Mouse (Mus musculus) intestine, embryonic 16.5 days (tissue): Measurements from ENCODE around the gene Snx29. TPM values are rescaled to one million over a fixed set of nuclear protein-coding genes. Genes with fewer than 3 reads are reported as not detected.
A peak's percentile ranks its signal among the peaks of the same experiment; 100 is the strongest.
"Not testable (repeated sequence)": the region's sequence is repeated elsewhere in the genome, so short reads cannot be mapped to it uniquely, and the experiment has no call there.

Source experiments
- ATAC-seq: fragments of 200-750 bp; cut with Nextera tagmentation; 2 replicates; pipeline ENCODE4 v1.8.0; 2017; ENCODE audit warnings: moderate TSS enrichment, moderate library complexity
- H3K27ac ChIP-seq: fragments of 300-500 bp; sonication (generic); 2 replicates; pipeline ENCODE4 v1.5.1; 2014; ENCODE audit warnings: mild to moderate bottlenecking, low read length
- H3K27me3 ChIP-seq: fragments of 300-500 bp; sonication (generic); replicated peaks from 2 replicates; pipeline ENCODE4 v1.6.1; 2014; ENCODE audit warnings: low read length, control low read depth, mixed read lengths; ENCODE audit not compliant: control insufficient read depth, insufficient read depth
- H3K36me3 ChIP-seq: fragments of 300-500 bp; sonication (generic); 2 replicates; pipeline ENCODE4 v1.6.1; 2014; ENCODE audit warnings: low read length, control low read depth; ENCODE audit not compliant: control insufficient read depth, insufficient read depth
- H3K4me1 ChIP-seq: fragments of 300-500 bp; sonication (generic); 2 replicates; pipeline ENCODE4 v1.6.1; 2014; ENCODE audit warnings: low read length, control low read depth, mixed read lengths; ENCODE audit not compliant: control insufficient read depth, insufficient read depth
- H3K4me2 ChIP-seq: fragments of 300-500 bp; sonication (generic); 2 replicates; pipeline ENCODE4 v1.6.1; 2014; ENCODE audit warnings: low read depth, low read length, control low read depth
- H3K4me3 ChIP-seq: fragments of 300-500 bp; sonication (generic); 2 replicates; pipeline ENCODE4 v1.5.1; 2014; ENCODE audit warnings: mild to moderate bottlenecking, low read length
- H3K9ac ChIP-seq: fragments of 300-500 bp; sonication (generic); 2 replicates; pipeline ENCODE4 v1.6.1; 2014; ENCODE audit warnings: low read depth, low read length
- H3K9me3 ChIP-seq: fragments of 300-500 bp; sonication (generic); 2 replicates; pipeline ENCODE4 v1.6.1; 2016; ENCODE audit warnings: low read length, control low read depth; ENCODE audit not compliant: control insufficient read depth
- WGBS: fragments of 180-500 bp; shearing (Covaris S2); extraction: QIAGEN DNeasy Blood & Tissue Kit; methylation state at CpG from one replicate; pipeline ENCODE4 v1.1.7; 2014; 5-methylcytosine and 5-hydroxymethylcytosine counted together
- polyA plus RNA-seq: library from polyadenylated mRNA; unstranded; fragments of >200 nt; fragmentation: Nextera tagmentation; extraction: Ambion mirVana; gene quantifications from 2 replicates; pipeline ENCODE4 v1.2.1, GENCODE M21; 2015

The Snx29 gene
- polyA plus RNA-seq, 1 experiment from 2014 or later, result 6.3 TPM

DNA sequence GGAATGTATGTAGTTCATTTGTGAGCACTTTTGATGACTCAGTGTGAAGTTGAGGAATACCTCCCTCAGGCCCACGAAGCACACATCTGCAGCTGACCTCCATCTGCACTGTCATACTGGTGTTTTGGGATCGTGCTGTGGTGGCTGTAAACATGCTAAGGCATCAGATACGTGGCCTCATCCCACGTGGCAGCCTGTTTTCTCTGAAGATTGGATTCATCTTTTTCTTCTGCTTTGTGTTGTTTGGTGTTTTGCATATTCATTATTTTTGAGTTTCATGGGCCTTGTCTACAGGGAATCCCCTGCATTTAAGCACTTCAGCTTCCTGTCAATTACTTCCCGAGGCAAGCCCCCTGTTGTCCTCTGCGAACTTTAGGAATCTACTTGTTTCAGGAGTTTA, 246.4 kb downstream of the Snx29 start:
- H3K9ac ChIP-seq, result no peak overlapping the region
- WGBS, result 76% methylated on average over 6 of the region's 6 CpGs

GRCm38 (mm10) chr16:11570072-11570471, 247.4 kb downstream of the Snx29 start:
- no peak overlapping the region for H3K27ac ChIP-seq
- WGBS, result 85% methylated on average over 2 of the region's 2 CpGs
- no peaks in the 10 kb centered on the region for H3K27me3 ChIP-seq
- H3K36me3 ChIP-seq, result no peaks in the 10 kb centered on the region
- no peak for ATAC-seq
- H3K4me3 ChIP-seq, result no peak overlapping the region
- peaks cover 14% of the 10 kb centered on the region for H3K4me1 ChIP-seq
- H3K4me2 ChIP-seq, result no peak overlapping the region
- H3K9me3 ChIP-seq, result no peaks in the 10 kb centered on the region
- H3K9ac ChIP-seq, result no peak overlapping the region

More for the DNA sequence above, 246.4 kb downstream of the Snx29 start:
- H3K27ac ChIP-seq, result peak overlapping the region; percentile 91; the same call in 1 of the 2 replicates
- no peaks in the 10 kb centered on the region for H3K9me3 ChIP-seq
- H3K4me3 ChIP-seq, result no peak overlapping the region
- no peaks in the 10 kb centered on the region for H3K36me3 ChIP-seq
- H3K4me1 ChIP-seq, result peaks cover 14% of the 10 kb centered on the region
- H3K4me2 ChIP-seq, result no peak overlapping the region
- H3K27me3 ChIP-seq, result no peaks in the 10 kb centered on the region
- ATAC-seq, result no peak

DNA sequence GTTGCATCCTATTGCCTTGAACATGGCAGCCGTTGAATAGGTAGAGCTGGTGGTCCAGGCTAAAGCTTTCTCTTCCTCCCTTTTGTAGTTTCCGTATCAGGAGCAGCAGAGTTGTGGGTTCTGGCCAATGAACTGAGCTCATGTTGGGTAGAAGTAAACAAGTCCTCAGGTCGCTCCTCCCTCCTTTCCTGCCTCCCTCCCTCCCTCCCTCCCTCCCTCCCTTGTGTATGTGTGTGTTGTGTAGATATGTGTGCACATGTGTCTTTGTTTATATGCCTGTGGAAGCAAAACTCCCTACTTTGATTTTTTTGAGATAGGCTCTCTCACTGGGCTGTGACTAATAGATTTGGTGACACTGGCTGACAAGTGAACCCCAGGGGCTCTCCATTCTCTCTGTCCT, 251.8 kb downstream of the Snx29 start:
- H3K9me3 ChIP-seq, result no peaks in the 10 kb centered on the region
- WGBS, result 80% methylated on average over 3 of the region's 3 CpGs
- no peak for ATAC-seq
- no peaks in the 10 kb centered on the region for H3K27me3 ChIP-seq
- H3K9ac ChIP-seq, result no peak overlapping the region
- no peak overlapping the region for H3K4me3 ChIP-seq
- no peaks in the 10 kb centered on the region for H3K36me3 ChIP-seq
- H3K4me1 ChIP-seq, result no peaks in the 10 kb centered on the region
- H3K4me2 ChIP-seq, result no peak overlapping the region
- no peak overlapping the region for H3K27ac ChIP-seq

- not testable (repeated sequence) for H3K9me3 ChIP-seq, H3K27me3 ChIP-seq, H3K4me2 ChIP-seq, H3K4me1 ChIP-seq, H3K9ac ChIP-seq, ATAC-seq, H3K27ac ChIP-seq, H3K4me3 ChIP-seq, H3K36me3 ChIP-seq
- WGBS, result 65% methylated on average over 3 of the region's 3 CpGs
Measured at GRCm38 (mm10) chr16:11575733-11576132, 253.0 kb downstream of the Snx29 start.

GRCm38 (mm10) chr16:11577541-11578255, 255.0 kb downstream of the Snx29 start:
- Histone ChIP-seq H3K4me3 (no peak overlapping the region), H3K9me3 (no peaks in the 10 kb centered on the region), H3K4me2 (no peak overlapping the region), H3K27ac (no peak overlapping the region), H3K36me3 (no peaks in the 10 kb centered on the region), H3K9ac (no peak overlapping the region), H3K27me3 (no peaks in the 10 kb centered on the region), H3K4me1 (peaks cover 6% of the 10 kb centered on the region; the same call in 1 of the 2 replicates)
- no peak for ATAC-seq
- 82% methylated on average over 3 of the region's 3 CpGs for WGBS

- Histone ChIP-seq H3K9ac (no peak overlapping the region), H3K27me3 (no peaks in the 10 kb centered on the region), H3K4me1 (peaks cover 9% of the 10 kb centered on the region; the same call in 1 of the 2 replicates), H3K9me3 (no peaks in the 10 kb centered on the region), H3K4me2 (no peak overlapping the region), H3K27ac (no peak overlapping the region), H3K36me3 (no peaks in the 10 kb centered on the region), H3K4me3 (no peak overlapping the region)
- WGBS, result 46% methylated on average over 4 of the region's 4 CpGs
- ATAC-seq, result peak; percentile 56
Measured at GRCm38 (mm10) chr16:11579676-11580098, 257.0 kb downstream of the Snx29 start.

DNA sequence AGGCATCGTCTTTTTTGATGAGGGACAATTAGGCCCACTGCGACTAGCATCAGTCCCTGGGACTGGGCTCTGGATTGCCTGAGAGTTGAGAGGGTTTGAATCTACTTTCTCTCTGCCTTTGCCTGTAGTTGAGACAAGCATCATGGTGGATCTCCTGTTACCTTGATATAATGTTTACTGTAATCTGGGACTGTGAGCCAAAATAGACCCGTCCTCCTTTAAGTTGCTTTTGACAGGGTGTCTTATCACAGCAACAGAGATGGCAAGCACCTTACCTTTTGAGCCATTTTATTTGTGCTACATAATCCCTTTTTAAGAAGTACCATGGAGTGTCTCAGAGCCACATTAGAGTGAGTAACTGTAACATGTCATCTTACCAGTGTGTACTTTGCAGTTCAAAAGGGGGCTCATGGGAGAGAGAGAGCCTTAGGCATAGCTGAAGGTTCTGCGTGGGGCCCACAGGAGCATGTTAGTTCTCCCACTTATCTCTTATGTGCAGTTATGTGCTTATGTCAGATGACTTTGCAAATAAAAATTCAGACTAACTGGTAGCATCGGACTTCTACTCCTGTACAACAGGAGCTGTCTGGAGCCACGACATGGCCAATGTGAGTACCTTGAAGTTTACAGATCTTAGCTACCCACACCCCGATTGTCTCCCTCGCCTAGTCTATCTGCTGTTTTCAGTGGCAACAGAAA, 261.4 kb downstream of the Snx29 start:
- no peaks in the 10 kb centered on the region for H3K9me3 ChIP-seq
- peak; percentile 40; the same call in 1 of the 2 replicates for ATAC-seq
- H3K36me3 ChIP-seq, result no peaks in the 10 kb centered on the region
- H3K27ac ChIP-seq, result no peak overlapping the region
- H3K4me1 ChIP-seq, result peaks cover 11% of the 10 kb centered on the region; the same call in 1 of the 2 replicates
- H3K27me3 ChIP-seq, result no peaks in the 10 kb centered on the region
- WGBS, result 85% methylated on average over 8 of the region's 8 CpGs
- no peak overlapping the region for H3K4me3 ChIP-seq
- no peak overlapping the region for H3K9ac ChIP-seq
- no peak overlapping the region for H3K4me2 ChIP-seq

DNA sequence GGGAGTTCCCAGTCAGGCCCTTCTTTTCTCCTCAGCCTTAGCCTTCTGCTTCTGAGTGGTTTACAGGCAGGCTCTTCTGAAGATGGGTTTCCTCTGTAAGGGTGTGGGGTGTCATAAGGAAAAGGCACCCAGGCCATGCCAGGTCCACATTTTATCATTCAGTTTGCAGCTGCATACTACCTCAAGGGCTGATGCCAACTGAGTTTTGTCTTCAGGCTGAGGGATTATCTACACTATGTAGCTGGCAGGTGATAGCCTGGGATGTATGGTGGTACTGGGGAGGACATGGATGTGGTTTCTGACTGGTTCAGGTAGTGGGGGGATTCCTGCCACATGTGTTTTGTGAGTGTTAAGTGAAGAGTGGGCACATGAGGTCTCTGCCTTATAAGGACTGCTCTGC, 266.0 kb downstream of the Snx29 start:
- ATAC-seq, result no peak
- Histone ChIP-seq H3K4me2 (no peak overlapping the region), H3K27me3 (no peaks in the 10 kb centered on the region), H3K9me3 (no peaks in the 10 kb centered on the region), H3K36me3 (no peaks in the 10 kb centered on the region), H3K4me1 (0 out of 2 replicates have a peak, but pooled peaks cover 4% of the 10 kb centered on the region), H3K9ac (no peak overlapping the region), H3K4me3 (no peak overlapping the region), H3K27ac (no peak overlapping the region)

DNA sequence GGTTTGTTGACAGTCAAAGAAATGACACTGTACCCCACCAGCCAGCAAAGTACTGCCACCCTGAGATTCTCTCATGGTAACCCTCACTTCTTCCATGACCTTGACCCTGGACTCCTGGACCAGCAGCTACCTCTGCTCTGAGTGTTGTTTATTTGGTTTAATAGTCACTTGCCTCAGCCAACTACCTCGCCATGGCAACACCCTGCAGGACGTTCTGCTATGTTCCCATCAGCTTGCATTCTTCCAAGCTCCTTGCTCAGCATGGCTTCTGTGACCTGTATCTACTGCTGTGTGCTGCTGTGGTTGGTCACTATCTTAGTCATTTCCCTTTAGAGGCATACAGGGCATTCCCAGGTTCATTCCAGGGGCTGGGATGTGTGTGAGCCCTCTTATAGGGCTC, 266.6 kb downstream of the Snx29 start:
- WGBS, result 42% methylated on average over 2 of the region's 2 CpGs
- no peaks in the 10 kb centered on the region for H3K36me3 ChIP-seq
- no peak overlapping the region for H3K9ac ChIP-seq
- no peak for ATAC-seq
- H3K27me3 ChIP-seq, result no peaks in the 10 kb centered on the region
- no peak overlapping the region for H3K27ac ChIP-seq
- H3K4me1 ChIP-seq, result 0 out of 2 replicates have a peak, but pooled peaks cover 4% of the 10 kb centered on the region
- H3K4me3 ChIP-seq, result no peak overlapping the region
- no peaks in the 10 kb centered on the region for H3K9me3 ChIP-seq
- no peak overlapping the region for H3K4me2 ChIP-seq
